Mouse (Mus musculus) kidney, embryonic 15.5 days (tissue): ENCODE measurements around the gene Il9r. TPM values are rescaled to one million over a fixed set of nuclear protein-coding genes. Genes with fewer than 3 reads are reported as not detected.
A peak's percentile ranks its signal among the peaks of the same experiment; 100 is the strongest.

ENCODE experiments used
- ATAC-seq: fragments of 200-750 bp; cut with Nextera tagmentation; replicated peaks from 2 replicates; pipeline ENCODE4 v1.8.0; 2017; ENCODE audit warnings: moderate TSS enrichment; ENCODE audit not compliant: low FRiP score
- H3K27ac ChIP-seq: fragments of 300-500 bp; sonication (generic); 2 replicates; pipeline ENCODE4 v1.5.1; 2015; ENCODE audit warnings: mild to moderate bottlenecking, inconsistent platforms
- H3K27me3 ChIP-seq: fragments of 300-500 bp; sonication (generic); 2 replicates; pipeline ENCODE4 v1.6.1; 2015; ENCODE audit warnings: inconsistent platforms
- H3K36me3 ChIP-seq: fragments of 300-500 bp; sonication (generic); 2 replicates; pipeline ENCODE4 v1.6.1; 2015; ENCODE audit warnings: inconsistent platforms
- H3K4me1 ChIP-seq: fragments of 300-500 bp; sonication (generic); 2 replicates; pipeline ENCODE4 v1.6.1; 2015; ENCODE audit warnings: inconsistent platforms
- H3K4me2 ChIP-seq: fragments of 300-500 bp; sonication (generic); 2 replicates; pipeline ENCODE4 v1.6.1; 2015; ENCODE audit warnings: moderate library complexity, mild to moderate bottlenecking, inconsistent platforms
- H3K4me3 ChIP-seq: fragments of 300-500 bp; sonication (generic); replicated peaks from 2 replicates; pipeline ENCODE4 v1.5.1; 2015; ENCODE audit warnings: mild to moderate bottlenecking, inconsistent platforms
- H3K9ac ChIP-seq: fragments of 300-500 bp; sonication (generic); 2 replicates; pipeline ENCODE4 v1.6.1; 2015; ENCODE audit warnings: mild to moderate bottlenecking, inconsistent platforms
- H3K9me3 ChIP-seq: fragments of 300-500 bp; sonication (generic); replicated peaks from 2 replicates; pipeline ENCODE4 v1.6.1; 2016; ENCODE audit warnings: inconsistent platforms
- WGBS: fragments of 180-500 bp; shearing (Covaris S2); methylation state at CpG from one replicate; pipeline ENCODE4 v1.1.7; 2015; ENCODE audit warnings: mixed read lengths; 5-methylcytosine and 5-hydroxymethylcytosine counted together
- polyA plus RNA-seq: library from polyadenylated mRNA; unstranded; fragments of >200 nt; fragmentation: Nextera tagmentation; extraction: Ambion mirVana; gene quantifications from 2 replicates; pipeline ENCODE4 v1.2.1, GENCODE M21; 2015

Gene Il9r
- polyA plus RNA-seq, 1 experiment from 2014 or later = not detected

DNA sequence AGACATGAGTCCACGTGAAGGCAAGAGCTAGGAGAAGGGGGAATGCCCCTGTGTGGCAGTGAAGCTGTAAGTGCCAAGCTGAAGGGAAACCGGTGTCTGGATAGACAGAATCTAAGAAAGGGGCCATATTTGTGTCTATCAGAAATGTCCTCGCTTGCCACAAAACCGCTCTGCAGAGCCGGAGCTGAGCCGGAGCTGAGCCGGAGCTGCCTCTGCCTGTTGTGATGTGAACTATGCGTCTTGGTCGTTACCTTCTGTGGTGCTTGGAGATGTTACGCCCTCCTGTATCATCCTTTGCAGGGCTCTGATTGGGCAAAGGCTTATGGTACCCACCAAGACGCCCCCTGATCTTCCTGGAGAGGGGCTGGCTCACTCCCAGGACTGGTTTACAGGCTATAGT, 50.5 kb downstream of the Il9r start:
- no peak overlapping the region for H3K27ac ChIP-seq
- H3K36me3 ChIP-seq = no peaks in the 10 kb centered on the region
- H3K4me3 ChIP-seq = no peak overlapping the region
- no peak overlapping the region for H3K9ac ChIP-seq
- no peaks in the 10 kb centered on the region for H3K4me1 ChIP-seq
- H3K27me3 ChIP-seq = no peaks in the 10 kb centered on the region
- H3K9me3 ChIP-seq = no peaks in the 10 kb centered on the region
- ATAC-seq = no peak
- 76% methylated on average over 11 of the region's 11 CpGs for WGBS
- H3K4me2 ChIP-seq = no peak overlapping the region

DNA sequence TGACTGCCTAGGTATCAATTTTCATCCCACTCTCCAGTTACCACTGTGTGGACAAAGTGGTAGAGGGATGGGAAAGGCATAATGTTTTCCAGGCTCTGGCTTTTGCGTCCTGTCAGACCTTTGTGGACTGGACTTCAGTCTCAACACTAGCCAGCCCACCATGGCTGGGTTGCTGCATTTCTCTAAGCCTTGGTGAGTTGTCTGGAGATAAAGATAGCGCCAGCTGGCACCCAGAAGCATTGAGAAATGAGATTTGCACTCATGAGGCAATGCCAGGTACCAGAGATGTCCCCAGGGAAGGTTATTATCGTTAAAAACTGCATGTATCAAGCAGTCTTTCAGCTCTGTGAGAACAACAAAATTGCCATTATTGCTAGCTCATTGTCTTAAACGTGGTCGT, 57.3 kb downstream of the Il9r start:
- Histone ChIP-seq H3K4me2 (no peak overlapping the region), H3K9ac (no peak overlapping the region), H3K27ac (no peak overlapping the region), H3K36me3 (no peaks in the 10 kb centered on the region), H3K9me3 (no peaks in the 10 kb centered on the region), H3K4me1 (peaks cover 11% of the 10 kb centered on the region), H3K27me3 (no peaks in the 10 kb centered on the region), H3K4me3 (no peak overlapping the region)
- no peak for ATAC-seq
- WGBS = 74% methylated on average over 5 of the region's 5 CpGs

DNA sequence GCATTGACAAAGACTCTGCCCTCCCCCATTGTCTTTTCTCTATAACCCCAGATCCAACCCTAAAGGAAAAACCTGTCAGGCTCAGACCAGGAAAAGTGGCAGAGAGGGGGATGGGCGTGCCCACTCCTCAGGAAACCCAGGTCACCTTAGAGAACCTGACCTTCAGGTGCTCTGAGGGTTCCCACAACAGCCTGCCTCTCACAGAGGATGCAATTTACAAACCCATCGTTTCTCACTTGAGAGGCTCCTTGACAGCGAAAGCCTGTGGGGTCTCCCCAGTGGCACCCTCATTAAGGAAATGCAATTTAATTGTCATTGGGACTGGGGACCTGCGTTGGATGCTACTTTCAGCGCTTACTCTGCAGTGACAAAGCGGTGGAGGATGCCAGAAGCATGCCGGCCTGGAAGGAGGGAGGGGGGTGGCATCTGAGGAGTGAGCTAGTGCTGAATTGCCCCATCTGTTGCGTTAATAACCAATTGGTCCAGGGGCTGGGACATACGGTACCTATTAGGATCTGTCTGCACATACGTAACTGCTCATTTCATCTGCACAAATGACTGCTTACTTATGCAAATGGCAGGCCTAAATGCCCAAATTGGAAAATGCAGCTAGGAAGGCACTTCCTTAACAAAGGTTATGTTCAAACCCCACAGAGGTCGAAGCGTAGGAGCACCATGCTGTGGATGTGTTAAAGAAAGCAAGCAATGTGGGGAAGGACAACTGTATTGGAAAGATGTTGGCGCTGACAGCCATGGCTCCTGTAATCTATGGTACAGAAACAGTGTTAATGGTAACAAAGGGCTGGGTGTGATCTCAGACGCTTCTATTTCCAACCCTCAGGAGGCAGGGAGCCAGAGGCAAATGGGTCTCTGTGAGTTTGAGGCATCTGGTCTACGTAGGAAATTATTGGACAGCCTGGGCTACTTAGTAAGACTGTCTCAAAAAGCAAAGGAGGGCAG, 58.2 kb downstream of the Il9r start:
- Histone ChIP-seq H3K4me1 (peaks cover 13% of the 10 kb centered on the region), H3K9ac (no peak overlapping the region), H3K27ac (no peak overlapping the region), H3K9me3 (no peaks in the 10 kb centered on the region), H3K4me3 (no peak overlapping the region), H3K27me3 (no peaks in the 10 kb centered on the region), H3K4me2 (no peak overlapping the region), H3K36me3 (no peaks in the 10 kb centered on the region)
- 50% methylated on average over 15 of the region's 15 CpGs for WGBS
- ATAC-seq = no peak

DNA sequence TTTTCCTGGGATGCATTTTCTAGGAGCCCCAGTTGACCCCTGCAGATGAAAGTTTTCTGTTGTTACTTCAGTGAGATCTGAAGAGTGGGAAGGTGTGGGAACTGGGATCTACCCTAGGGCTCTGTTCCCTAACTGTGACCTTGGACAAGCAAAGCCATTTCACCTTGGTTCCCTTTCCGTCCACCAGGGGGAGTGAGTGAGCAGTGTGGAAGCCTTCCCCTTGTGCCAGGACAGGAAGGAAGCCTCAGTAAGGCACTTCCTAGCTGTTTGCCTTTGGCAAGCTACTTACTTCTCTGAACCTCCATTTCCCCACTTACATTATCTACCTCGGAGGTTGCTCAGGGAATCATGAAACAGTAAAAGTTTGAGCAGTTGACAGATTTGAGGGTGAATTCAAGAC, 59.0 kb downstream of the Il9r start:
- Histone ChIP-seq H3K4me3 (no peak overlapping the region), H3K27me3 (no peaks in the 10 kb centered on the region), H3K4me2 (no peak overlapping the region), H3K9me3 (no peaks in the 10 kb centered on the region), H3K9ac (no peak overlapping the region), H3K4me1 (peaks cover 13% of the 10 kb centered on the region), H3K36me3 (no peaks in the 10 kb centered on the region), H3K27ac (no peak overlapping the region)
- ATAC-seq = no peak
- WGBS = 16% methylated on average over 2 of the region's 2 CpGs

DNA sequence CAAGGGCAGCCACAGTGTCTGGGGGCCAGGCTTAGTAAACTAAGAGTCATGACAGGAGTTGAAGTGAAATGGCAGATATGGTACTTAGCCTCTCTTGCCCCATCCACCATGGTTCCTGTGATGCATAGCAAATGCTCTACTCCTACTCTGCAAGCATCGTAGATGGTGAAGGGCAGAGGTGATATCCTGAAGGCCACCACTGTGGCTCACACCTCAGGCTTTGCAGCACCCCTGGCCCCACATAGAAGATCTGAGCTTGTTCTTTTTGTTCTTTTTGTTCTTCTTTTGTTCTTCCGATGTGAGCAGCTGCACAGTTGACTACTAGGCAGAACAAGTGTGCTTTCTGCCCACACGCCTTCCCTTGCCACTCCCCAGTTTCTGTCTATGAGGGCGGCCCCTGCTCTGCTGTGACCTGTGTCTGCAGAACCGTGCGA, 60.5 kb downstream of the Il9r start:
- Histone ChIP-seq H3K27me3 (no peaks in the 10 kb centered on the region), H3K36me3 (no peaks in the 10 kb centered on the region), H3K4me1 (peaks cover 13% of the 10 kb centered on the region), H3K9ac (no peak overlapping the region), H3K4me3 (no peak overlapping the region), H3K27ac (no peak overlapping the region), H3K4me2 (no peak overlapping the region), H3K9me3 (no peaks in the 10 kb centered on the region)
- 77% methylated on average over 6 of the region's 6 CpGs for WGBS
- no peak for ATAC-seq

DNA sequence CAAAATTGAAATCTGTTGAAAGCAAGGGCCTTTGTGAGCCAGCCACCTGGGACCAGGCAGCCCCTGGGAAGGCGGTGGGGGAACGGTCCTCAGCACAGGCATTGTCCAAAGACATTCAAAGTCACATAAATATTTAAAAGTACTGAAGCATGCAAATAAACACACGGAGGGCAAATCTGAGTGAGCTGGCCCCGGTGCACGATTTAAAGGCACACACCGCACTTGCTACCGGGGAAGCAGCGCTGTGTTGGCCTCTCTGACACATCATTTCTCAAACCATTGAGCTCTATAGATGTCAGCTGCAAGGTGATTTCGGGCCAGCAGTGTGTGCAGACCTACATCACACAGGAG, 61.5 kb downstream of the Il9r start:
- Histone ChIP-seq H3K27me3 (no peaks in the 10 kb centered on the region), H3K4me1 (peaks cover 13% of the 10 kb centered on the region), H3K4me2 (peak overlapping the region; percentile 38), H3K9ac (no peak overlapping the region), H3K27ac (peak overlapping the region; percentile 51; the same call in 1 of the 2 replicates), H3K36me3 (no peaks in the 10 kb centered on the region), H3K4me3 (no peak overlapping the region), H3K9me3 (no peaks in the 10 kb centered on the region)
- peak; percentile 31; the same call in 1 of the 2 replicates for ATAC-seq
- WGBS = 40% methylated on average over 9 of the region's 9 CpGs

DNA sequence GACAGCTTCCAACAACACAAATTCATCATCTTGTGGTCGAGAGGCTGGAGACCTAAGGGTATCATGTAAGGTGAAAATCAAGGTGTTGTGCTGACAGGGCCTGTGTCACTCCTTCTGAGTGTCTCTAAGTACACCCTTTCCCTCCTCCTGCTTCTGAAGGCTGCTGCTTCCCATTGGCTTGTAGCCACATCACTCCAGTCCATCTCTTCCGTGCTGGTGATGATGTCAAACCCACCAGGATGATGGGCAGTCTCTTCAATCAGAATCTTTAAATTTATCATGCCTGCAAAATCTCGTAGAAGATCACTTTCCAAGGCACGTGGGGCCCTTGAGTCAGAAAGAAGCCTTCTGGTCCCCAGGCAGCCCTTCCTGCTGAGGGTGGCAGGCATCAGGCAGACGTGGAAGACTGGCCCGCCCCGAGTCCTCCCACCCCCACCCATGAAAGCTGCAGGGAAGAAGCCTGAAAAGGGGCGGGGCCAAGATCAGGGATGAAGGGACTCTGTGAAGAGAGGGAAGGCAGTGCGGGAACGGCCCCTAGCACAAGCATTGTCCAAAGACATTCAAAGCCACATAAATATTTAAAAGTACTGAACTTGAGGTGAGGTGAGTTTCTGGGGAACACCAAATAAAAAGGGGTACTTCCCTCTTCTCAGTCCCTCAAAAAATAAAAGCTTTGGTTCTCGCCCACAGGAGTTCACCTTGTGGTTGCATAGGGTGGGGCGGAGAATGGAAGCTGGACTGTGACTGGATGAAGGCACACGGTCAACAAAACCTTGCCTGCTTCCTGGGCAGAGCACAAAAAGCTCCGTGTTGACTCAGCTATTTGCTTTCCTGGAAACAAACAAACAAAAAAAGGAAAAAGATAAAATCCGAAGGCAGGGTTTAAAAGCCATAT, 62.1 kb downstream of the Il9r start:
- H3K4me3 ChIP-seq = no peak overlapping the region
- H3K27ac ChIP-seq = peak overlapping the region; percentile 51; the same call in 1 of the 2 replicates
- WGBS = 33% methylated on average over 15 of the region's 15 CpGs
- H3K36me3 ChIP-seq = no peaks in the 10 kb centered on the region
- peaks cover 13% of the 10 kb centered on the region for H3K4me1 ChIP-seq
- ATAC-seq = peak; percentile 50; the same call in 1 of the 2 replicates
- H3K4me2 ChIP-seq = peak overlapping the region; percentile 38
- H3K9me3 ChIP-seq = no peaks in the 10 kb centered on the region
- no peak overlapping the region for H3K9ac ChIP-seq
- H3K27me3 ChIP-seq = no peaks in the 10 kb centered on the region

Other genes starting within 250 kb of the Il9r start
- 0.12 and 0.15 TPM in 2 replicates for gene 4930524B15Rik, start 234.7 kb downstream of the Il9r start, polyA plus RNA-seq
- 4.6 and 7.7 TPM in 2 replicates for gene Nsg2, start 199.8 kb downstream of the Il9r start, polyA plus RNA-seq
- 59.6 and 60.9 TPM in 2 replicates for gene Snrnp25, start 5.1 kb upstream of the Il9r start, polyA plus RNA-seq
- gene Rhbdf1, start 22.0 kb upstream of the Il9r start, polyA plus RNA-seq = 48.7 and 55.4 TPM in 2 replicates
- 33.5 and 36.1 TPM in 2 replicates for gene Mpg, start 26.2 kb upstream of the Il9r start, polyA plus RNA-seq
- gene Nprl3, start 67.4 kb upstream of the Il9r start, polyA plus RNA-seq = 38.8 and 43.9 TPM in 2 replicates
- gene Hba-x, start 76.1 kb upstream of the Il9r start, polyA plus RNA-seq = 36.6 and 65.3 TPM in 2 replicates
- gene Hba-a1, start 83.2 kb upstream of the Il9r start, polyA plus RNA-seq = 4,301 and 5,259 TPM in 2 replicates
- 2.3 and 2.5 TPM in 2 replicates for gene Hbq1b, start 86.7 kb upstream of the Il9r start, polyA plus RNA-seq
- 11,555 and 13,702 TPM in 2 replicates for gene Hba-a2, start 96.2 kb upstream of the Il9r start, polyA plus RNA-seq
- 0.53 and 0.80 TPM in 2 replicates for gene Hbq1a, start 99.8 kb upstream of the Il9r start, polyA plus RNA-seq
- 18.2 and 21.8 TPM in 2 replicates for gene Sh3pxd2b, start 147.5 kb upstream of the Il9r start, polyA plus RNA-seq